Mouse (Mus musculus) ES-E14 (cell line): Measurements from ENCODE around the gene Hist1h3f. TPM values are rescaled to one million over a fixed set of nuclear protein-coding genes. Genes with fewer than 3 reads are reported as not detected.
A peak's percentile ranks its signal among the peaks of the same experiment; 100 is the strongest.
"Not testable (repeated sequence)": the region's sequence is repeated elsewhere in the genome, so short reads cannot be mapped to it uniquely, and the experiment has no call there.

Experiments used
- DNase-seq: peaks from one replicate; pipeline ENCODE4 v3.0.0-alpha.2; 2013; ENCODE audit warnings: low read depth, low spot score
- H3K27ac ChIP-seq: 2 replicates; pipeline ENCODE4 v1.5.1; 2012; ENCODE audit warnings: low read depth, mild to moderate bottlenecking, low read length, moderate library complexity, mixed read lengths; ENCODE audit not compliant: poor library complexity, insufficient read depth, severe bottlenecking
- H3K36me3 ChIP-seq: 2 replicates; pipeline ENCODE4 v1.6.1; 2012; ENCODE audit warnings: mild to moderate bottlenecking, low read length, moderate library complexity, mixed read lengths; ENCODE audit not compliant: control insufficient read depth, poor library complexity, insufficient read depth, severe bottlenecking
- H3K4me1 ChIP-seq, 2 experiments: fragments of 150-350 bp in 1 of 2; sonication (generic) in 1 of 2; 2 replicates each; pipeline ENCODE4 v1.6.1; 2012; ENCODE audit warnings: low read length in 2 of 2, mild to moderate bottlenecking in 1 of 2, mixed read lengths in 1 of 2; ENCODE audit not compliant: control insufficient read depth in 2 of 2, insufficient read depth in 2 of 2, poor library complexity in 1 of 2
- H3K4me3 ChIP-seq, 2 experiments: fragments of 150-350 bp in 1 of 2; sonication (generic) in 1 of 2; 2 replicates each; pipeline ENCODE4 v1.5.1; 2012; ENCODE audit warnings: low read length in 2 of 2, low read depth in 1 of 2, mild to moderate bottlenecking in 1 of 2, mixed read lengths in 1 of 2; ENCODE audit not compliant: insufficient read depth in 1 of 2, poor library complexity in 1 of 2, severe bottlenecking in 1 of 2
- H3K9ac ChIP-seq: 2 replicates; pipeline ENCODE4 v1.6.1; 2012; ENCODE audit warnings: low read depth, mild to moderate bottlenecking, low read length, mixed read lengths; ENCODE audit not compliant: poor library complexity, insufficient read depth, severe bottlenecking
- H3K9me3 ChIP-seq: fragments of 150-350 bp; sonication (generic); 2 replicates; pipeline ENCODE4 v1.6.1; 2012; ENCODE audit warnings: low read depth, mild to moderate bottlenecking, low read length; ENCODE audit not compliant: control insufficient read depth, insufficient read depth
- CHD2 ChIP-seq: IDR thresholded peaks from 2 replicates; pipeline ENCODE4 v1.6.1; 2014; ENCODE audit warnings: mild to moderate bottlenecking, low read depth, low read length, inconsistent platforms
- HCFC1 ChIP-seq: IDR thresholded peaks from 2 replicates; pipeline ENCODE4 v1.6.1; 2012; ENCODE audit warnings: low read length, inconsistent platforms, borderline replicate concordance; ENCODE audit not compliant: insufficient read depth
- MAFK ChIP-seq: IDR thresholded peaks from 2 replicates; pipeline ENCODE4 v1.6.1; 2014; ENCODE audit warnings: mild to moderate bottlenecking, low read depth, low read length, inconsistent platforms; ENCODE audit not compliant: insufficient read depth
- ZC3H11A ChIP-seq: IDR thresholded peaks from 2 replicates; pipeline ENCODE4 v1.6.1; 2012; ENCODE audit warnings: low read depth, mild to moderate bottlenecking, inconsistent platforms, low read length, borderline replicate concordance
- ZNF384 ChIP-seq: IDR thresholded peaks from 2 replicates; pipeline ENCODE4 v1.6.1; 2012; ENCODE audit warnings: low read depth, low read length, inconsistent platforms
- in situ Hi-C, 2 experiments: fragments of 600-800 bp; cut with MboI; formaldehyde crosslinking; loops; one replicate each; pipeline ENCODE4 v1.15.1; 2025; ENCODE audit warnings: low sequenced_read_pairs in 2 of 2, inconsistent platforms in 1 of 2; ENCODE audit not compliant: unreplicated experiment in 2 of 2
- total RNA-seq: library from RNA; depleted of rRNA; stranded (reverse); fragments of 300-350 nt; gene quantifications from 2 replicates; pipeline ENCODE4 v1.2.3, GENCODE M21; 2012

Hist1h3f gene
- total RNA-seq, 1 experiment: 289 TPM

- no peak overlapping the region; the same call in 1 of the 2 replicates for H3K9ac ChIP-seq
- H3K4me1 ChIP-seq: no peaks in the 10 kb centered on the region
Measured at GRCm38 (mm10) chr13:23537006-23537710, 6.7 kb upstream of the Hist1h3f start.

DNA sequence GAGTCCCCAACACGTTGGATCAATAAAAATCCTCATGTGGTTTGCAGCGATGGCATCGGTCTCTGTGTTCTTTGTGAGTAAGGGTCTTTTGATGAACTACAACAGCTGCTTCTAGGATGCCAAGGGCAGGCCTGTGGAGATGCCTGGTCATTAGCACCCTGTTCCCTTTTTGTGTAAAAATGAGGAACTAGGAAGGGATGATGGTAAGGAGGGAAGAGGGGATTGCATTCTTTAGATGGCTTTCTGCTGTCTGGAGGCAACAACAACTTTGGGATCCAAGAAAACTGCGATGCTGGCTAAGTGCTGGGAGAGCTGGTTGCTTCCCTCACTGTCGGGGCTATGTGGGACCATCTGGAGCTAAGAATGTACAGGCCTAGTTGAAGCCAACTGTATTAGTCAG is 5.6 kb upstream of the Hist1h3f start:
- Histone ChIP-seq H3K9ac (peak overlapping the region; percentile 51; the same call in 1 of the 2 replicates), H3K4me3 (peak overlapping the region in 1 of 2 experiments; percentile 28; a peak in 1 of 4 replicates), H3K36me3 (no peaks in the 10 kb centered on the region), H3K27ac (no peak overlapping the region), H3K4me1 (no peaks in the 10 kb centered on the region), H3K9me3 (no peaks in the 10 kb centered on the region)
- no peak for DNase-seq
- no peak for TF ChIP-seq CHD2
- no peak for TF ChIP-seq HCFC1
- TF ChIP-seq MAFK: no peak
- no peak for TF ChIP-seq ZC3H11A
- no peak for TF ChIP-seq ZNF384
- in situ Hi-C loops: loop anchor here in 1 of 2 experiments (25.0 kb wide), 1 partner anchor 1501 kb away; the partner anchor contains the start of genes Hist1h2ag, Hist1h2ah, Hist1h2bj and Hist1h2bk

More at GRCm38 (mm10) chr13:23537006-23537710, 6.7 kb upstream of the Hist1h3f start:
- TF ChIP-seq MAFK (no peak), CHD2 (no peak), HCFC1 (no peak), ZC3H11A (no peak), ZNF384 (no peak)
- H3K27ac ChIP-seq: no peak overlapping the region; the same call in 1 of the 2 replicates
- no peaks in the 10 kb centered on the region for H3K9me3 ChIP-seq
- in situ Hi-C loops: loop anchor here in 1 of 2 experiments (25.0 kb wide), 1 partner anchor 1500 kb away; the partner anchor contains the start of genes Hist1h2ag, Hist1h2ah, Hist1h2bj and Hist1h2bk
- peak overlapping the region; percentile 19 to 64; a peak in 2 of 4 replicates for H3K4me3 ChIP-seq
- H3K36me3 ChIP-seq: no peaks in the 10 kb centered on the region
- DNase-seq: no peak

DNA sequence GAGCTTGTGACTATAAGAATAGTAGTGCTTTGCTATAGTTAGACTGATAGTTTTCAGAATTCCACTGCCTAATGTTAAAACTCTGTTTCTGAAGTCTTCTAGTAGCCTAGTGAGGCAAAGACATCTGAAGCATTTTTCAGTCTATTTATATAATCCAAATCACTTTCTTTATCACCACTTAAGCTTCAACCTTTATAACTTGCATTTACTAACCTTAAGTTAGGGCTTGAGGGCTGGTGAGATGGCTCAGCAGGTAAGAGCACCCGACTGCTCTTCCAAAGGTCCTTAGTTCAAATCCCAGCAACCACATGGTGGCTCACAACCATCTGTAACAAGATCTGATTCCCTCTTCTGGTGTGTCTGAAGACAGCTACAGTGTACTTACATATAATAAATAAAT is 4.0 kb upstream of the Hist1h3f start:
- not testable (repeated sequence) for DNase-seq, H3K4me1 ChIP-seq, H3K9ac ChIP-seq, H3K36me3 ChIP-seq, H3K27ac ChIP-seq, H3K9me3 ChIP-seq, H3K4me3 ChIP-seq
- in situ Hi-C loops: loop anchor here in 1 of 2 experiments (25.0 kb wide), 1 partner anchor 1503 kb away; the partner anchor contains the start of genes Hist1h2ag, Hist1h2ah, Hist1h2bj and Hist1h2bk

- H3K27ac ChIP-seq: no peak overlapping the region
- TF ChIP-seq CHD2 (no peak), ZNF384 (0 out of 2 replicates have a peak, but pooled peaks have one; percentile 38)
Measured at GRCm38 (mm10) chr13:23541497-23541896, 2.4 kb upstream of the Hist1h3f start.

GRCm38 (mm10) chr13:23542225-23542980 is 1.4 kb upstream of the Hist1h3f start:
- H3K27ac ChIP-seq: peak overlapping the region; percentile 49; the same call in 1 of the 2 replicates
- DNase-seq, H3K36me3 ChIP-seq, H3K9me3 ChIP-seq, H3K4me1 ChIP-seq: not testable (repeated sequence)
- H3K4me3 ChIP-seq: peak overlapping the region; percentile 45 to 71
- H3K9ac ChIP-seq: peak overlapping the region; percentile 42
- in situ Hi-C loops: loop anchor here in 1 of 2 experiments (25.0 kb wide), 1 partner anchor 1505 kb away; the partner anchor contains the start of genes Hist1h2ag, Hist1h2ah, Hist1h2bj and Hist1h2bk

More at GRCm38 (mm10) chr13:23541497-23541896, 2.4 kb upstream of the Hist1h3f start:
- Histone ChIP-seq H3K4me1 (no peaks in the 10 kb centered on the region; a peak in 1 of 4 replicates), H3K9me3 (no peaks in the 10 kb centered on the region), H3K36me3 (no peaks in the 10 kb centered on the region), H3K9ac (no peak overlapping the region), H3K4me3 (no peak overlapping the region)
- in situ Hi-C loops: loop anchor here in 1 of 2 experiments (25.0 kb wide), 1 partner anchor 1504 kb away; the partner anchor contains the start of genes Hist1h2ag, Hist1h2ah, Hist1h2bj and Hist1h2bk
- DNase-seq: no peak

DNA sequence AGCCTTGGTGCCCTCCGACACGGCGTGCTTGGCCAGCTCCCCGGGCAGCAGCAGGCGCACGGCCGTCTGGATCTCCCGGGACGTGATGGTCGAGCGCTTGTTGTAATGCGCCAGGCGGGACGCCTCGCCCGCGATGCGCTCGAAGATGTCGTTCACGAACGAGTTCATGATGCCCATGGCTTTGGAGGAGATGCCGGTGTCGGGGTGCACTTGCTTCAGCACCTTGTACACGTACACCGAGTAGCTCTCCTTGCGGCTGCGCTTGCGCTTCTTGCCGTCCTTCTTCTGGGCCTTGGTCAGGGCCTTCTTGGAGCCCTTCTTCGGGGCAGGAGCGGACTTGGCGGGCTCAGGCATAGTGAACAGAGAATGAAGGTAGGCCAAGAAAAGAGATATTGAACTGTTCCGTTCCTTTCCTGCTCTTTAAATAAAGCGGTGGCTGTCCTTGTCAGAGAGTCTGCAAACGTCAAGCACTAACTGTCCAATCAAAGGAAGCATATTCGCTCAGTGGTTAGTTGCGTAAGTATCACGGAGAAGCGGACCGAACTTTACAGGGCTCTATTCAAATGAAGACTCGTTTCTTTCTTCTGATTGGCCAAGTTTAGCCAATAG is 749 bp upstream of the Hist1h3f start, which contains the start of gene Hist1h2bh:
Gene Hist1h2bh (minus strand): TSS at position 394 of the 609 bp plus-strand sequence.
- not testable (repeated sequence) for H3K4me1 ChIP-seq, H3K9me3 ChIP-seq, DNase-seq, H3K36me3 ChIP-seq
- in situ Hi-C loops: loop anchor here in 1 of 2 experiments (25.0 kb wide), 1 partner anchor 1506 kb away; the partner anchor contains the start of genes Hist1h2ag, Hist1h2ah, Hist1h2bj and Hist1h2bk
- Histone ChIP-seq H3K27ac (peak within 1 kb of the TSS; percentile 76; the same call in 1 of the 2 replicates), H3K9ac (peak within 1 kb of the TSS; percentile 65), H3K4me3 (peak within 1 kb of the TSS; percentile 70 to 71)
